Mouse (Mus musculus) liver, postnatal 0 days (tissue): ENCODE data around the gene Camkk2.

Experiments used
- CTCF ChIP-seq: sonication (generic); IDR thresholded peaks from 2 replicates; pipeline ENCODE4 v1.5.1; 2016; ENCODE audit warnings: antibody characterized with exemption, low read depth
- EP300 ChIP-seq: IDR thresholded peaks from 2 replicates; pipeline ENCODE4 v1.6.1; 2016; ENCODE audit warnings: antibody characterized with exemption, low read depth, mild to moderate bottlenecking

GRCm38 (mm10) chr5:122805503-122805902 lies 26.3 kb upstream of the Camkk2 start:
- TF ChIP-seq CTCF (peak; percentile 51), EP300 (no peak)
